Mouse (Mus musculus): ENCODE data around the gene Tmem52.

- TF ChIP-seq POLR2A (IDR thresholded peaks at IDR 0.05; ENCODE audit: low read depth, low read length) (no peak), CTCF (IDR thresholded peaks at IDR 0.05; ENCODE audit: borderline replicate concordance, insufficient read depth, low read length) (no peak)
These were observed 18.8 kb downstream of the Tmem52 start for GRCm38 (mm10) chr4:155487746-155488145.
